Mouse (Mus musculus) gastrocnemius, adult 8-10 months (tissue): ENCODE data around the gene Olfr1105. TPM values are rescaled to one million over a fixed set of nuclear protein-coding genes. Genes with fewer than 3 reads are reported as not detected.

Experiments
- DNase-seq, 2 experiments: peaks; one replicate each; pipeline ENCODE4 v3.0.0; 2022; ENCODE audit warnings: low spot score in 2 of 2
- total RNA-seq, 4 experiments: library from RNA; stranded (reverse); gene quantifications; 2 replicates each; pipeline ENCODE4 v1.2.4; 2022

The Olfr1105 gene
- total RNA-seq = not detected

DNA sequence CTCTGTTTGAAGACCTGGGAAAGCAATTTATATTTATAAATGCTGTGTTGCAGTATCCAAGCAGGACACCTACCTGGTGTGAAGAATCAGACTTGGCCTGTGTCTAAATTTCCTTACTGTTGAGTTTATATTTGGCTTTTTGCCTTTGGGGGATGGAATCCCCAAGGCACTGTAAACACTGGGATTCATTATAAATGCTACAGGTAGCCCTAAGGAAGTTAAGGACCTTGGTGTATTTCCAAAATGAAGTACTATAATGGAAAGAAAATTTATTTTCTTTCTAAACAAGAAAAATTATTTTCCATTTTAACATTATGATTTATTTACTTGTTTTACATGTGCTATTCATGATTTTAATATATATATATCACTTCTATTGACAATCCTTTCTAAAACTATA, at the start of gene Olfr1105:
Gene Olfr1105 (minus strand): TSS at position 101 of the 400 bp plus-strand sequence.
- no peak for DNase-seq

DNA sequence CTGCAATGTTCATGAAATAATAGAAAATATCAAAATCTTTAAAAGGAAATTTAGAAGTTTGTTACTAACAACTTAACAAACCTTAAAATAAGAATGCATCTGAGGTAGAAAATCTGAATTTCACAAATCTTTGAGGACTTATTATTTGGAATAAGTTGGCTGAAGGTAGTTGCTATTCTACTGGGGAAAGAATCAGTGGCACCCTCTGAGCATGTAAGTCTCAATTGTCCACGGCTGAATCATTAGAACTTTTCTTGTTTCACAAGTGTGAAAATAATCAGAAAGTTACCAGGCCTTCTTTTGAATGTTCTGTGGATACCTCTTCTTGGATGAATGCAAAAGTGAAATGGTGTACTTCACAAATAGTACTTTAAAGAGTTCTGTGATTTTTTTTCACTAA, 39.4 kb upstream of the Olfr1105 start, which contains the start of gene Olfr1107:
Gene Olfr1107 (minus strand): TSS at position 101 of the 400 bp plus-strand sequence.
- no peak for DNase-seq

DNA sequence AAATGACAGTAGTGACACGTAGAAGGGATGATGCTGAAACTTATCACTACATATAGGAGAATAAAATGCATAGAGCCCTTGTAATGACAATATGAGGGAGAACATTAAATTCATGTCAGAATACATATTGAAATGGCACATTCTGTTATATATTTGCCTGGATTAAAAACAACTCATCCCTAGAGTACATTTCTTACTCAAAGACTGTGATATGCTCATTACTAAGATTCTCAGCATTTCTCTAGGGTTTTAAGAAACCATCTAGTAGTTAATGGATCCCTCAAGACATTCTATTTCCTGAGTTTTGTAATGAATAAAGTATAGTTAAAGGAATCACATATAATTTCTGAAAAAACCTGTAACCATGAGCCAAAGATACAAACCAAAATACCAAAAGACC, 15.8 kb upstream of the Olfr1105 start, which contains the start of gene Olfr1106:
Gene Olfr1106 (minus strand): TSS at position 101 of the 400 bp plus-strand sequence.
- DNase-seq = no peak

DNA sequence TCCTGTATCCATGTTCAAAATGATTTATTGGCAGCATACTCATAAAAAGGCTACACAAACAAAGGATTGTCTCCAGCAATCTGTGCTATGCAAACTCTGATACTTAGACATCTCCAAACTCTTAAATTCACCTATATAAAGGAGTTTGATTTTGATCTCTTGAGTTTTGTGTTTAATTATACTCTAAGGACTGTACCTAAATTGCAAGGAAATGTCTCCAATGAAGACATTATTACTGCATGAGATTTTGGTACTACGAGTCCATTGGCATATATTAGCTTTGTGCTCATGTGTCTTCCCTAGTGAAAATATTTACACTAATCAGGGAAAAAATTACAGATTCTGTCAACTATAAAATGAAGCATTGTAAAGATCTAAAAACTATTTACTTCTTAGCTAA, 9.4 kb downstream of the Olfr1105 start, which contains the start of gene Olfr1104:
Gene Olfr1104 (minus strand): TSS at position 101 of the 400 bp plus-strand sequence.
- no peak for DNase-seq

DNA sequence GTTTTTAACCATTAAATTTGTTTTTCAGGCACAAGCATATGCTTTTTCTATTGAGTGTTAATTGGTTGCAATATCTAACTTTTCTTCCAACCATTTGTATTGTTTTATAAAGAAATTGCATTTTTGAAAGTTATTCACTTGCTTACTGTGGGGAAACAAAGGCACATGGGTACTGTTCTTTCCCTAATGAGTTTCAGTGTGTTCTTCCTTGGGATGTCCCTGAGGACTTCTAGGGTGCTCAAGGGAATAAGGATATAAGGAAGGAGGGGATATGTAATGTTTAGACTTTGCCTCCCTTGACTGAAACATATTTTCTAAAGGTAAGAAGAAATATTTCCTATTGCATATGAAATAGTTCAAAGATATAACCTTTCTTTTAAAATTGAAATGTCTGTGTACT, 38.2 kb downstream of the Olfr1105 start, which contains the start of gene Olfr1102:
Gene Olfr1102 (plus strand): TSS at position 301 of the 400 bp plus-strand sequence.
- DNase-seq = no peak

DNA sequence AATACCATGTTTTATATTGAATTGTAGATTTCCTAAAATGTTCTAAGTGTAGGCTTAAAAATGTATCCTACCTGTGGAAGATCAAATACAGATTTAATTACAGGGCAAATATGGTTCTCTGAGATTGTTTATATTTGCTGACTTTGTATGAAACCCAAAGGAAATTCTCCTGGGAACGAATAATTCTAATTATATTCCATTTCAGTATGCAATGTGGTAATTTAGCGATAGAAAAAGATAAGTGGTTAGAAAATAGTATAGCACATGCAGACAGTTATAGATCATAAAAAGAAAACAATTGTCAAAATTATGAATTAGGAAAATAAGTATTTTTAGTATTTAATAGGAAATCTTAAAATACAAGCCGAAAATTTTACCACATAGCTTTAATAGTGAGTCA, 45.2 kb downstream of the Olfr1105 start, which contains the start of gene Olfr1101:
Gene Olfr1101 (minus strand): TSS at position 101 of the 400 bp plus-strand sequence.
- DNase-seq = no peak

Other genes starting within 250 kb of the Olfr1105 start
- not detected for gene Olfr141, start 226.5 kb downstream of the Olfr1105 start, total RNA-seq
- gene Olfr1094, start 211.9 kb downstream of the Olfr1105 start, total RNA-seq = not detected
- gene Olfr1095, start 184.8 kb downstream of the Olfr1105 start, total RNA-seq = not detected
- gene Gm13723, start 161.7 kb downstream of the Olfr1105 start, total RNA-seq = not detected
- gene Olfr1097, start 144.3 kb downstream of the Olfr1105 start, total RNA-seq = not detected
- not detected for gene Olfr1098, start 112.0 kb downstream of the Olfr1105 start, total RNA-seq
- gene Olfr1099, start 75.8 kb downstream of the Olfr1105 start, total RNA-seq = not detected
- gene Olfr1100, start 56.6 kb downstream of the Olfr1105 start, total RNA-seq = not detected
- not detected for gene Olfr1101, start 45.3 kb downstream of the Olfr1105 start, total RNA-seq
- gene Olfr1102, start 38.1 kb downstream of the Olfr1105 start, total RNA-seq = not detected
- gene Olfr1104, start 9.5 kb downstream of the Olfr1105 start, total RNA-seq = not detected
- not detected for gene Olfr1106, start 15.7 kb upstream of the Olfr1105 start, total RNA-seq
- not detected for gene Olfr1107, start 39.3 kb upstream of the Olfr1105 start, total RNA-seq
- gene Olfr1109, start 59.5 kb upstream of the Olfr1105 start, total RNA-seq = not detected
- gene Olfr259, start 78.0 kb upstream of the Olfr1105 start, total RNA-seq = not detected
- not detected for gene Olfr1110, start 103.8 kb upstream of the Olfr1105 start, total RNA-seq
- not detected for gene Olfr1111, start 116.1 kb upstream of the Olfr1105 start, total RNA-seq
- gene Olfr1112, start 151.3 kb upstream of the Olfr1105 start, total RNA-seq = not detected
- gene Olfr1113, start 172.4 kb upstream of the Olfr1105 start, total RNA-seq = not detected
- gene Olfr1115, start 211.5 kb upstream of the Olfr1105 start, total RNA-seq = not detected
- gene Olfr1116, start 231.0 kb upstream of the Olfr1105 start, total RNA-seq = not detected